Mouse (Mus musculus) forebrain, embryonic 11.5 days (tissue): ENCODE measurements around the gene P4ha2. TPM values are rescaled to one million over a fixed set of nuclear protein-coding genes. Genes with fewer than 3 reads are reported as not detected.
A peak's percentile ranks its signal among the peaks of the same experiment; 100 is the strongest.

Experiments
- ATAC-seq: fragments of 200-750 bp; cut with Nextera tagmentation; replicated peaks from 2 replicates; pipeline ENCODE4 v1.8.0; 2017; ENCODE audit warnings: moderate TSS enrichment; ENCODE audit not compliant: low FRiP score
- DNase-seq: peaks from one replicate; pipeline ENCODE4 v3.0.0-alpha.2; 2017; ENCODE audit warnings: low spot score
- H3K27ac ChIP-seq: fragments of 300-500 bp; sonication (generic); 2 replicates; pipeline ENCODE4 v1.5.1; 2014; ENCODE audit warnings: low read depth, low read length
- H3K27me3 ChIP-seq: fragments of 300-500 bp; sonication (generic); 2 replicates; pipeline ENCODE4 v1.6.1; 2014; ENCODE audit warnings: mild to moderate bottlenecking, low read length, mixed read lengths; ENCODE audit not compliant: control insufficient read depth, insufficient read depth
- H3K36me3 ChIP-seq: fragments of 300-500 bp; sonication (generic); 2 replicates; pipeline ENCODE4 v1.6.1; 2014; ENCODE audit warnings: mild to moderate bottlenecking, low read length, moderate library complexity, mixed read lengths; ENCODE audit not compliant: control insufficient read depth, insufficient read depth
- H3K4me1 ChIP-seq: fragments of 300-500 bp; sonication (generic); replicated peaks from 2 replicates; pipeline ENCODE4 v1.6.1; 2014; ENCODE audit warnings: low read length, mixed read lengths; ENCODE audit not compliant: control insufficient read depth, insufficient read depth
- H3K4me2 ChIP-seq: fragments of 300-500 bp; sonication (generic); 2 replicates; pipeline ENCODE4 v1.6.1; 2014; ENCODE audit warnings: low read depth, mild to moderate bottlenecking, low read length, moderate library complexity, mixed read lengths; ENCODE audit not compliant: severe bottlenecking
- H3K4me3 ChIP-seq: fragments of 300-500 bp; sonication (generic); 2 replicates; pipeline ENCODE4 v1.5.1; 2014; ENCODE audit warnings: low read depth, low read length
- H3K9ac ChIP-seq: fragments of 300-500 bp; sonication (generic); 2 replicates; pipeline ENCODE4 v1.6.1; 2014; ENCODE audit warnings: low read length
- H3K9me3 ChIP-seq: fragments of 300-500 bp; sonication (generic); 2 replicates; pipeline ENCODE4 v1.6.1; 2016; ENCODE audit warnings: low read length, mixed read lengths; ENCODE audit not compliant: control insufficient read depth
- WGBS: fragments of 180-500 bp; shearing (Covaris S2); extraction: QIAGEN DNeasy Blood & Tissue Kit; methylation state at CpG from one replicate; pipeline ENCODE4 v1.1.7; 2014; 5-methylcytosine and 5-hydroxymethylcytosine counted together
- polyA plus RNA-seq: library from polyadenylated mRNA; unstranded; fragments of >200 nt; fragmentation: Nextera tagmentation; extraction: Ambion mirVana; gene quantifications from 2 replicates; pipeline ENCODE4 v1.2.1, GENCODE M21; 2014

The P4ha2 gene
- polyA plus RNA-seq, 1 experiment from 2014 or later, result 16.4 TPM

DNA sequence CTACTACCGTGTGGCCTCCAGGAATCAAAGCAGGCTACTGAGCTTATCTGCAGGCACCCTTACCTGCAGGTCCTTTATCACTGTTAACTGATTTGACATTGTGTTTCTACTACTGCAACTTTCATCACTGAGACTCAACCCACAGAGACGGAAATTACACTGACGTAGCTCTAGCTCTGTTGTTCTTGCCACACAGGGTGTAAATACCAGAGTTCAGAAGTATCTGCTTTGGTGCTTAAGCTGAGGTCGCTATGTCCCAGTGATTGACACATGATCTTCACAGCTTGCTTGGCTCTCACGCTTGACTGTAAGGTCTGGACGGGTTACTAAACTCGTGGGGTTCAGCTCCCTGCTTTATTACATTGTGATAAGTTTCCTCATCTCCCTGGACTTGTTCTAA is 51.2 kb downstream of the P4ha2 start:
- ATAC-seq (no peak), DNase-seq (no peak)
- Histone ChIP-seq H3K4me1 (no peaks in the 10 kb centered on the region), H3K4me3 (no peak overlapping the region), H3K27me3 (no peaks in the 10 kb centered on the region), H3K36me3 (no peaks in the 10 kb centered on the region), H3K4me2 (no peak overlapping the region), H3K27ac (no peak overlapping the region), H3K9ac (no peak overlapping the region), H3K9me3 (no peaks in the 10 kb centered on the region)
- WGBS, result 73% methylated on average over 7 of the region's 7 CpGs

DNA sequence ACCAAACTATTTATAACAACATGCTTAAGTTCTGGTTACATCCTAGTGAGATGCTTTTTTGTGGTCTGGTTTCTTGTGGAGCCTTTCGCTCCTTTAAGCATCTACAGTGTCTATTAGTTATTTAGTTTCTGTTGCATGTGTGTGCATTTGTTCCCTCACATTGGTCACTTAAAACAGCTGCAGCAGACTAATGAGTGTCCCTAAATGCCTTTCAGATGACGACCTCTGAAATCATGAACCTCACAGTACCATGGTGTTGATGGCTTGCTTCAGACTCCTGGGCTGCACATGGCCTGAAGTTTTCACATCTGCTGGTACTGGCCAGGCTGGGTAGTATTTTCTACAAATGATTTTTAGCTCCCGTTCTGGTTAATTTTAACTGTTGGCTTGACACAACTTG is 53.1 kb downstream of the P4ha2 start:
- ATAC-seq, result no peak
- no peaks in the 10 kb centered on the region for H3K4me1 ChIP-seq
- no peaks in the 10 kb centered on the region for H3K27me3 ChIP-seq
- no peak overlapping the region for H3K4me3 ChIP-seq
- H3K36me3 ChIP-seq, result no peaks in the 10 kb centered on the region
- no peak overlapping the region for H3K27ac ChIP-seq
- H3K4me2 ChIP-seq, result no peak overlapping the region
- WGBS, result 88% methylated on average over 3 of the region's 3 CpGs
- H3K9ac ChIP-seq, result no peak overlapping the region
- DNase-seq, result no peak
- H3K9me3 ChIP-seq, result no peaks in the 10 kb centered on the region

- no peak overlapping the region for H3K9ac ChIP-seq
- no peak for DNase-seq
- H3K4me3 ChIP-seq, result no peak overlapping the region
- H3K9me3 ChIP-seq, result no peaks in the 10 kb centered on the region
- 88% methylated on average over 6 of the region's 6 CpGs for WGBS
- ATAC-seq, result no peak
- H3K27ac ChIP-seq, result no peak overlapping the region
- H3K4me1 ChIP-seq, result no peaks in the 10 kb centered on the region
- no peaks in the 10 kb centered on the region for H3K36me3 ChIP-seq
- no peak overlapping the region for H3K4me2 ChIP-seq
- H3K27me3 ChIP-seq, result no peaks in the 10 kb centered on the region
These were observed 56.0 kb downstream of the P4ha2 start for GRCm38 (mm10) chr11:54155864-54156263.

GRCm38 (mm10) chr11:54156504-54156903 is 56.6 kb downstream of the P4ha2 start:
- peak; percentile 21 for DNase-seq

DNA sequence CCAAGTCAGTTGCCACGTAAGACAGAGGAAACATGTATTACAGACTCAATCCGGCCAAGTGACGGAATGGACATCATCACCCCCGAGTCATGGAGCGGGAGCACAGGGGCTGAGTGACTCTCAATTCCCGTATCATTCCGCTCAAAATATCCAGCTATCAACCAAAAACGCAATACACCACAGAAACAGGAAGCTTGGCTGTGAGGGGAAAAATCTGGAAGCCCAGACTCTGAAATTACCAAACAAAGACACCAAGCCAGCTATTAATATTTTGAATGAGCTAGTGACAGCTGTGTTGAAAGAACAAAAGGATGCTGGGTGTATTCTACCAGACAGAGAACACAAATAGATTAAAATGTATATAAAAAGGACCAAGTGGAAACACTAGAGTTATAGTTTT is 57.7 kb downstream of the P4ha2 start:
- peak; percentile 6 for DNase-seq
- Histone ChIP-seq H3K9ac (no peak overlapping the region), H3K4me3 (no peak overlapping the region), H3K27me3 (no peaks in the 10 kb centered on the region), H3K36me3 (no peaks in the 10 kb centered on the region), H3K9me3 (no peaks in the 10 kb centered on the region), H3K27ac (no peak overlapping the region), H3K4me1 (no peaks in the 10 kb centered on the region), H3K4me2 (no peak overlapping the region)
- 93% methylated on average over 8 of the region's 8 CpGs for WGBS
- no peak for ATAC-seq

More at GRCm38 (mm10) chr11:54156504-54156903, 56.6 kb downstream of the P4ha2 start:
- no peak overlapping the region for H3K9ac ChIP-seq
- no peaks in the 10 kb centered on the region for H3K9me3 ChIP-seq
- H3K4me2 ChIP-seq, result no peak overlapping the region
- H3K27ac ChIP-seq, result no peak overlapping the region
- H3K27me3 ChIP-seq, result no peaks in the 10 kb centered on the region
- no peak for ATAC-seq
- no peaks in the 10 kb centered on the region for H3K36me3 ChIP-seq
- H3K4me3 ChIP-seq, result no peak overlapping the region
- no peaks in the 10 kb centered on the region for H3K4me1 ChIP-seq

DNA sequence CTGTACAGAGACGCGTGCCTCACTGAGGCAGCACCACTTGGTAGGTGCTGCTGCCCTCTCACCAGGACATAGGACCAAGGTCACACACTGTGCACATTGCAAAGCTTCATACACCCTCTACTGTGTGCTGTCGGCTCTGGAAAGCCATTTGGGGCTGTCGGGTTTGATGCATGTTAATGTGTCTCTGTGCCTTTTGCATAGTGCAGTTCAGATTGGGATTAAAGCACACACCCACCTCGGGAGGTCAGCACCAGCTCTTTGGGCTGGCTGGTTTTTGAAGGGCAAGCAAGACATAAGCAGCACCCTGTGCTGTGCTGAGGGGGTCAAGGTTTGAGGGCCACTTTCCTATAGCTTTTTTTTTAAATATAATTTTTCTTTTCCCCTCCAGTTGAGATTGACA is 60.5 kb downstream of the P4ha2 start:
- Histone ChIP-seq H3K4me3 (no peak overlapping the region), H3K4me2 (no peak overlapping the region), H3K27ac (no peak overlapping the region), H3K36me3 (no peaks in the 10 kb centered on the region), H3K27me3 (no peaks in the 10 kb centered on the region), H3K9ac (no peak overlapping the region), H3K4me1 (no peaks in the 10 kb centered on the region), H3K9me3 (no peaks in the 10 kb centered on the region)
- DNase-seq, result peak; percentile 7
- 73% methylated on average over 5 of the region's 5 CpGs for WGBS
- no peak for ATAC-seq

GRCm38 (mm10) chr11:54160920-54161319 is 61.0 kb downstream of the P4ha2 start:
- no peak overlapping the region for H3K4me2 ChIP-seq
- H3K36me3 ChIP-seq, result no peaks in the 10 kb centered on the region
- no peak overlapping the region for H3K9ac ChIP-seq
- 64% methylated on average over 2 of the region's 2 CpGs for WGBS
- no peak overlapping the region for H3K27ac ChIP-seq
- H3K27me3 ChIP-seq, result no peaks in the 10 kb centered on the region
- no peaks in the 10 kb centered on the region for H3K9me3 ChIP-seq
- H3K4me3 ChIP-seq, result no peak overlapping the region
- no peaks in the 10 kb centered on the region for H3K4me1 ChIP-seq
- DNase-seq (peak; percentile 4), ATAC-seq (no peak)

- no peak overlapping the region for H3K9ac ChIP-seq
- H3K27ac ChIP-seq, result no peak overlapping the region
- no peaks in the 10 kb centered on the region for H3K9me3 ChIP-seq
- no peak overlapping the region for H3K4me2 ChIP-seq
- no peak overlapping the region for H3K4me3 ChIP-seq
- WGBS, result 79% methylated on average over 2 of the region's 2 CpGs
- H3K4me1 ChIP-seq, result no peaks in the 10 kb centered on the region
- H3K36me3 ChIP-seq, result no peaks in the 10 kb centered on the region
- ATAC-seq (no peak), DNase-seq (peak; percentile 0)
- no peaks in the 10 kb centered on the region for H3K27me3 ChIP-seq
These were observed 61.6 kb downstream of the P4ha2 start for GRCm38 (mm10) chr11:54161514-54161913.

- H3K27me3 ChIP-seq, result no peaks in the 10 kb centered on the region
- ATAC-seq (no peak), DNase-seq (peak; percentile 34)
- H3K27ac ChIP-seq, result no peak overlapping the region
- no peak overlapping the region for H3K4me3 ChIP-seq
- no peaks in the 10 kb centered on the region for H3K36me3 ChIP-seq
- no peaks in the 10 kb centered on the region for H3K9me3 ChIP-seq
- no peaks in the 10 kb centered on the region for H3K4me1 ChIP-seq
- H3K9ac ChIP-seq, result no peak overlapping the region
- no peak overlapping the region for H3K4me2 ChIP-seq
- 76% methylated on average over 1 of the region's 1 CpGs for WGBS
These were observed 63.1 kb downstream of the P4ha2 start for GRCm38 (mm10) chr11:54162968-54163367.
